Mouse (Mus musculus): ENCODE measurements around the gene Nxpe3.
A peak's percentile ranks its signal among the peaks of the same experiment; 100 is the strongest.
"Not testable (repeated sequence)": the region's sequence is repeated elsewhere in the genome, so short reads cannot be mapped to it uniquely, and the experiment has no call there.

Nxpe3 gene

DNA sequence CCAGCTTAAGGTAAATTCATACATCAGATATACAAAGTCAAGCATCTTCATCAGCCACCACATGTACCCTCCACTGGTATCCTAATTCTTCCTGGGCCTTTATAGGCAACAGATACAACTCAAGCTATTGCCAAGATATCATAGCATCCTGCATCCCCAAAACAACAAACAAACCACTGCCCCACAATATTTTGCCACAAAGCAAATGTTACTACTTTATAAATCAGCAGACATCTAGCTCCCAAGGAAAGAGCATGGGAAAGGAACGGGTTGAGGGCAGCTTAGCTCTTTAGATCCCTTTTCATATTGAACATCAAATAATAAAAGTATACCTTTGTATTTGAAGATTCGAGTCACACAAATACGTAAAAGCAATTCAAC, 57.0 kb downstream of the Nxpe3 start:
- no peak for DNase-seq (ENCODE audit: low read depth in 2 of 2, low spot score in 2 of 2)

DNA sequence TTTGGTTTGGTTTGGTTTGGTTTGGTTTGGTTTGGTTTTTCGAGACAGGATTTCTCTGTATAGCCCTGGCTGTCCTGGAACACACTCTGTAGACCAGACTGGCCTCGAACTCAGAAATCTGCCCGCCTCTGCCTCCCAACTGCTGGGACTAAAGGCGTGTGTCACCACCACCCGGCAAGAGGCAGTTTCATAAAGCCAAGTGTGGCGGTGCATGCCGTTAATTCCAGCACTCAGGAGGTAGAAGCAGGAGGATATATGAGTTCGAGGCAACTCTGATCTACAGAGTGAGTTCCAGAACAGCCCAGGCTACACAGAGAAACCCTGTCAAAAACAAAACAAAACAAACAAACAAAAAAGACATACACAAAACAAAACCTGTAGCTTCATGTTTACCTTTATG, 57.4 kb downstream of the Nxpe3 start:
- not testable (repeated sequence) for DNase-seq (ENCODE audit: low read depth in 2 of 2, low spot score in 2 of 2)

- DNase-seq (ENCODE audit: low read depth in 2 of 2, low spot score in 2 of 2) = no peak
Observed at GRCm38 (mm10) chr16:55837168-55837567, 57.9 kb downstream of the Nxpe3 start.

GRCm38 (mm10) chr16:55835798-55836197, 59.3 kb downstream of the Nxpe3 start:
- no peak for DNase-seq (ENCODE audit: low read depth in 2 of 2, low spot score in 2 of 2)

GRCm38 (mm10) chr16:55832617-55833016, 62.5 kb downstream of the Nxpe3 start:
- no peak for DNase-seq (ENCODE audit: low read depth in 2 of 2, low spot score in 2 of 2)

DNA sequence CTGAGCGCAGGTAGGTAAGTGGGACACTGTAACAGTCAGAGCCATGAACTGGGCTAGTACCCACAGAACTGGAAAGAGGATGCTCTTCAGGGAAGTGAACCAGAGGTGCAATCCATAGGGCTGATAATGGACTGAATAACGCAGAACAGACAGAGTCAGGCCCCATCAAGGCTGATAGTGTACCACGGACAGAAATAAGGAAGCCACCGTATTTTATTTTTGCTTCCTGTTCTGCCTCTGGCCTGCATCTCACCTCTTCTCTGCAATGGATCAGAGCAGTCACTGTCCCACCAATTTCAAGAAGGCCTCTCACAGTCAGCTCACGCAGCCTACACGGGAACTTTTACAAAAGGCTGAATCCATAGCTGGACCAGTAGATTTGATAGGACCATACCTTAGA, 63.0 kb downstream of the Nxpe3 start:
- no peak for DNase-seq (ENCODE audit: low read depth in 2 of 2, low spot score in 2 of 2)

GRCm38 (mm10) chr16:55831451-55831850, 63.6 kb downstream of the Nxpe3 start:
- no peak for DNase-seq (ENCODE audit: low read depth in 2 of 2, low spot score in 2 of 2)

GRCm38 (mm10) chr16:55823398-55824155, 71.5 kb downstream of the Nxpe3 start:
- DNase-seq (ENCODE audit: low read depth in 2 of 2, low spot score in 2 of 2) = no peak

DNA sequence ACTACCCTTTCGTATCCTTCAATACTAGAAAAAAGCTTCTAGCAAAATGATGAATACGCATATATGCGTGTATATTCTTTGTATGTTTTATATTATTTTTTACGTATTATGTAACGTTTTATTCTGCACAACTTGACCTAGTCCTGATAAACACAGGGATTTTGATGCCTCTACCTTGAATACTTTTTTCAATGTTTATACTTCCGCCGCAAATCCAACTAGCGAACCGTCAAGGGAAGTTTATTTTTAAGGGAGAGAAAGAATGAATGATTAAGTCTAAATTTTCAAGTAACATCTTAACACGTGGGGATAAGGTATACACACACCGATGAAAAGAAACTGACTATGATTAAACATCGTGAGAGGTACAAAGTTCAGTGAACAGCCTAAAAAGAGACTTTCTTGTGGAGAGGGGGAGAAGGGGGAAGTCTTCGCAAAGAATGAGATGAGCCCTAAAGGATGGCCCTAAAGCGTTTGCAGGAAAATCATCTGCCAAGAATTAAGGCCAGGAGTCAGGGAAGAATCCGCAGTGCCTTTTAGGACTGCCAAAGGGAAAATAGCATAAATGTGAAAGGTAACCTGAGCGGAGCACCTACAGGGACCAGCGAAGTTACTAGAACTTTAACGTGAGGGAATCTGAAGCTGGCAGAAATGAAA, 72.2 kb downstream of the Nxpe3 start:
- no peak for DNase-seq (ENCODE audit: low read depth in 2 of 2, low spot score in 2 of 2)

GRCm38 (mm10) chr16:55821997-55822740, 72.9 kb downstream of the Nxpe3 start:
- DNase-seq (ENCODE audit: low read depth in 2 of 2, low spot score in 2 of 2) = peak; percentile 77

- DNase-seq (ENCODE audit: low read depth in 2 of 2, low spot score in 2 of 2) = no peak
Observed at GRCm38 (mm10) chr16:55821571-55821981, 73.5 kb downstream of the Nxpe3 start.

- peak; percentile 44 to 46 for DNase-seq (ENCODE audit: low read depth in 2 of 2, low spot score in 2 of 2)
Observed at GRCm38 (mm10) chr16:55820916-55821570, 74.0 kb downstream of the Nxpe3 start.

DNA sequence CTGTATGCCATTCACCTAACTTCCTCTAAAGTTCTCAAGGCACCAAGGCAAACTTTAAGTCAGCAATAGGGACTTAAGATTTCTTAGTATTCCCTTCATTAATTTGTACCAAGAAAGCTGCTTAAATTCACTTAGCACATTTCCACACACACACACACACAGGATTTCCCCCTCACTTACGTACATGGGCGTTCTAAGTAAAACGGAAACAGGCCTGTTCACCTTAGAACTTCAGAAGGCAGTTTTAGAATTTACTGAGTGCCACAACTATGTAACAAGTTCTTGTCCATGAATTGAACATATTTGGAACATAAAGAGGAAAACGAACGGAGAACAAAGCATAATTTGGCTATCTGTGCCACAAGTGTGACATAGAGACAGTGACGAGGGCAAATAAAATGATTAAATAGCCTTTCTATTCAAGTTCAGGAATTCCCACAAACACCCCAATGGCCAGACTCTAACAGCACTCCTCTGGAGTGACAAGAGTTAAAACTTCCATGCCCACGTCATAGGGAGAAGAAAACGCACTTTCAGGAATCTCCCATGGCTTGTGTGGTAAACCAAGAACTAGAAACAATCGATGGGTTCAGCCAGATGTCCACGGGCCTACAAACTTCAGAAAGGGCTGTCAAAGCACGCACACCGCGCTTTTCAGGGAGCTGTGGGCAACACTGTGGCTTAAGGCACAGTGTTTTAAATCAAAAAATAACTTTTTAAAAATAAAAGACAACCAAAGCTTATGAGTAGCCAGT, 74.7 kb downstream of the Nxpe3 start:
- DNase-seq (ENCODE audit: low read depth in 2 of 2, low spot score in 2 of 2) = peak; percentile 20 to 38

DNA sequence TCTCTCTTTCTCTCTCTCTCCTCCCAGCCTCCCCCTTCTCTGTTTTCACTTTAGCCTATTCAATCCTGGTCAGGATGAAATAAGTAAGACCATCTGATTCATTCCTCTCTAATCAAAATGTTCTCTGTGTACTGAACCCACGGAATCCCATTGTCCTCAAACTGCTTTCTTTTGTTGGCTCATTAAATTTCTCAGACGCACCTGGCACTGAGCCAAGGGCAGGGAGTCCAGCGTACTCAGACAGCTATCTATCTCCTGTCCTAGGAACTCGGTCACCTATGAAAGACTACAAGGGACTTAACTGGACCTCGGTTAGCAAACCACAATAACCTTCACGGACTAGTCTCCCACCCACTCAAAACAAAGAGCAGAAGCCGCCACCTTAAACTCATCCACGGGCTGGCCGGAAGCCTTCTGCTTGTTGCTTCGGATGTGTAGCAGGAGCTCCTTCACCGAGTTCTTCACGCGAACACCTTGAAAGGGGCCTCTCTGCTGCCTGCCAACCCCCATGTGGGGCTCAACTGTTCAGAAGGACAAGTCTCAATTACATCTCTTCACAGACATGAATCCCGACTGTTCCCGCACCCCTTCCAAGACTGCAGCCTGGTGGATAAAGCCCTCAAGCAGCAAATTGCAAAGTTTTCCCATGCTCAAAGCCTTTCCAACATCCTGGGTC, 75.8 kb downstream of the Nxpe3 start:
- DNase-seq (ENCODE audit: low read depth in 2 of 2, low spot score in 2 of 2) = peak; percentile 12 to 18

- DNase-seq (ENCODE audit: low read depth in 2 of 2, low spot score in 2 of 2) = no peak
Observed at GRCm38 (mm10) chr16:55817717-55818515, 77.2 kb downstream of the Nxpe3 start.

DNA sequence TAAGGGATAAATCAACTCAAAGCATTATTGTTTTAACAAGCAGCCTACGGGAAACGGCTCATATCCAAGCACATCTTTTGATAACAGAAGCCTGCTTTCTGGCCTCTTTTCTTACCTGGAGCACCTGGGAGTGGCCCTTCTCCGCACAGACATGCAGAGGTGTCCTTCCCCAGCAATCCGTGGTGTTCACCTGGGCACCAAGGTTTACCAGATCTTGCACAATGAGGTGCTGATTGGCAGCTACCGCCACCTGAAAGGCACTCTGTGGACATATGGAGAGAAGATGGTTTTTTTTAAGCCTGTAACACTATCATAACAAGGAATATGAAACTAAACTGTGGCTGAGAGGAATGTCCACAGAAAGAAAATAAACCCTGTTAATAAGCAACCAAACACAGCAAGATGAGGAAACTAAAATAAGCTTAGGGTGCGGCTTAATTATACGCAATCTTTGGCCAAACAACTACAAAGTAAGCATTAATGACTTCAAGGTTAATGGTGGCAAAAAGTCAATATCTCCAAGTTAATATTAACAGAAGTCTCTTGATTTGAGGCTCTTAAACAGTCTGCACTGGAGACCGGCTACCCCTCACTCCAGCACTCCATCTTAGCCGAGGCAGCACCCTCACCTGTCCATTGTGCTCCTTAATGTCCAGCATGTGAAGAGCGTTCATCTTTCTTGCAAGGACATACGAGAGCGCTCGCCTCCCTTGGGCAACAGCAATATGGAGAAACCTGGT, 78.7 kb downstream of the Nxpe3 start:
- DNase-seq (ENCODE audit: low read depth in 2 of 2, low spot score in 2 of 2) = no peak

- no peak for DNase-seq (ENCODE audit: low read depth in 2 of 2, low spot score in 2 of 2)
Observed at GRCm38 (mm10) chr16:55815466-55815865, 79.6 kb downstream of the Nxpe3 start.

GRCm38 (mm10) chr16:55814686-55815085, 80.4 kb downstream of the Nxpe3 start:
- no peak for DNase-seq (ENCODE audit: low read depth in 2 of 2, low spot score in 2 of 2)

- no peak for DNase-seq (ENCODE audit: low read depth in 2 of 2, low spot score in 2 of 2)
Observed at GRCm38 (mm10) chr16:55813916-55814315, 81.2 kb downstream of the Nxpe3 start.

Measured in CD8-positive naive resting alpha-beta T cell, adult 2 months (primary cell).